Mouse (Mus musculus): ENCODE results near the gene Olfr374.
"Not testable (repeated sequence)": the region's sequence is repeated elsewhere in the genome, so short reads cannot be mapped to it uniquely, and the experiment has no call there.

The Olfr374 gene

GRCm38 (mm10) chr8:72106740-72107139 is at the start of gene Olfr374:
Gene Olfr374, plus strand, starts transcription at chr8:72107040.
- in situ Hi-C loops (cut with MboI, MseI), result no loop called here

GRCm38 (mm10) chr8:72057643-72058042 is 49.2 kb upstream of the Olfr374 start:
- in situ Hi-C loops (cut with MboI, MseI), result loop anchor here (5.0 kb wide), 1 partner anchor 40 kb away; no protein-coding TSS in a partner anchor

- in situ Hi-C loops (cut with MboI, MseI), result loop anchor here (5.0 kb wide), 1 partner anchor 50 kb away; no protein-coding TSS in a partner anchor
Observed at GRCm38 (mm10) chr8:72066819-72067399, 39.9 kb upstream of the Olfr374 start.

GRCm38 (mm10) chr8:72082877-72083276 is 24.0 kb upstream of the Olfr374 start, which contains the start of gene Olfr373:
Gene Olfr373, plus strand, starts transcription at chr8:72083177.
- in situ Hi-C loops (cut with MboI, MseI), result not testable (repeated sequence)

- in situ Hi-C loops (cut with MboI, MseI), result no loop called here
Observed at GRCm38 (mm10) chr8:72084744-72085143, 22.1 kb upstream of the Olfr374 start.

GRCm38 (mm10) chr8:72087611-72088010 is 19.2 kb upstream of the Olfr374 start:
- in situ Hi-C loops (cut with MboI, MseI), result not testable (repeated sequence)

- in situ Hi-C loops (cut with MboI, MseI), result loop anchor here (5.0 kb wide), 1 partner anchor 39 kb away; no protein-coding TSS in a partner anchor
Observed at GRCm38 (mm10) chr8:72096721-72097120, 10.1 kb upstream of the Olfr374 start.

GRCm38 (mm10) chr8:72099377-72100103 is 7.3 kb upstream of the Olfr374 start:
- in situ Hi-C loops (cut with MboI, MseI), result loop anchor here (5.0 kb wide), 1 partner anchor 42 kb away; no protein-coding TSS in a partner anchor

GRCm38 (mm10) chr8:72105165-72105564 is 1.7 kb upstream of the Olfr374 start:
- in situ Hi-C loops (cut with MboI, MseI), result no loop called here

- in situ Hi-C loops (cut with MboI, MseI), result no loop called here
Observed at GRCm38 (mm10) chr8:72110876-72111275, 4.0 kb downstream of the Olfr374 start.

- in situ Hi-C loops (cut with MboI, MseI), result no loop called here
Observed at GRCm38 (mm10) chr8:72112486-72112885, 5.6 kb downstream of the Olfr374 start.

- in situ Hi-C loops (cut with MboI, MseI), result no loop called here
Observed at GRCm38 (mm10) chr8:72115202-72115601, 8.4 kb downstream of the Olfr374 start.

- in situ Hi-C loops (cut with MboI, MseI), result no loop called here
Observed at GRCm38 (mm10) chr8:72118616-72119015, 11.8 kb downstream of the Olfr374 start.

- in situ Hi-C loops (cut with MboI, MseI), result not testable (repeated sequence)
Observed at GRCm38 (mm10) chr8:72121486-72121885, 14.6 kb downstream of the Olfr374 start.

GRCm38 (mm10) chr8:72121997-72122396 is 15.2 kb downstream of the Olfr374 start:
- in situ Hi-C loops (cut with MboI, MseI), result no loop called here

GRCm38 (mm10) chr8:72127834-72128233 is 21.0 kb downstream of the Olfr374 start:
- in situ Hi-C loops (cut with MboI, MseI), result no loop called here

- in situ Hi-C loops (cut with MboI, MseI), result no loop called here
Observed at GRCm38 (mm10) chr8:72131251-72131650, 24.4 kb downstream of the Olfr374 start.

GRCm38 (mm10) chr8:72131901-72132300 is 25.1 kb downstream of the Olfr374 start:
- in situ Hi-C loops (cut with MboI, MseI), result no loop called here

- in situ Hi-C loops (cut with MboI, MseI), result no loop called here
Observed at GRCm38 (mm10) chr8:72132417-72132816, 25.6 kb downstream of the Olfr374 start.

- in situ Hi-C loops (cut with MboI, MseI), result no loop called here
Observed at GRCm38 (mm10) chr8:72132891-72133290, 26.1 kb downstream of the Olfr374 start.

GRCm38 (mm10) chr8:72133507-72133906 is 26.7 kb downstream of the Olfr374 start:
- in situ Hi-C loops (cut with MboI, MseI), result no loop called here

- in situ Hi-C loops (cut with MboI, MseI), result no loop called here
Observed at GRCm38 (mm10) chr8:72134756-72135445, 28.1 kb downstream of the Olfr374 start, which contains the start of gene Tpm4. Gene Tpm4, plus strand, starts transcription at chr8:72134975.
